Mouse (Mus musculus) fibroblast of lung, adult 2 months (primary cell): ENCODE results near the gene Farp1.

ENCODE experiments used
- DNase-seq: peaks from one replicate; pipeline ENCODE4 v3.0.0-alpha.2; 2011; ENCODE audit warnings: low read depth

Farp1 gene

DNA sequence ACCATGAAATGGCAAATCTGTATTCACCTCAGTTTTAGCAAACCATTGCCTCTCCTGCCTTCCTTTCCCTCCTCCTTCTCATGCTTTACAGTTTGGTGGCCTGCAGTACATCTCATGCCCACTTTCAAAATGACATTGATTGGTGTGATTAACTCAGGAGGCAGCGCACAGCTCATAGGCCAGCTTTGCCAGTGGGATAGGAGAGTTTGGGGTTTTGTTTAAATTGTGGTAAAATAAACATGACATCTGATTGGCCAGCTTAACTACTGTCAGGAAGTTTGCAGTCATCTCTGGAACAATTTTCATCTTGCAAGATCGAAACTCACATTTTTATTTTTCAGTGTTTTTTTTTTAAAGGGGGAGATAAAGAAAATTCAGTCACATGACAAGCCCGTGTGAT lies 112.0 kb downstream of the Farp1 start:
- DNase-seq: no peak

DNA sequence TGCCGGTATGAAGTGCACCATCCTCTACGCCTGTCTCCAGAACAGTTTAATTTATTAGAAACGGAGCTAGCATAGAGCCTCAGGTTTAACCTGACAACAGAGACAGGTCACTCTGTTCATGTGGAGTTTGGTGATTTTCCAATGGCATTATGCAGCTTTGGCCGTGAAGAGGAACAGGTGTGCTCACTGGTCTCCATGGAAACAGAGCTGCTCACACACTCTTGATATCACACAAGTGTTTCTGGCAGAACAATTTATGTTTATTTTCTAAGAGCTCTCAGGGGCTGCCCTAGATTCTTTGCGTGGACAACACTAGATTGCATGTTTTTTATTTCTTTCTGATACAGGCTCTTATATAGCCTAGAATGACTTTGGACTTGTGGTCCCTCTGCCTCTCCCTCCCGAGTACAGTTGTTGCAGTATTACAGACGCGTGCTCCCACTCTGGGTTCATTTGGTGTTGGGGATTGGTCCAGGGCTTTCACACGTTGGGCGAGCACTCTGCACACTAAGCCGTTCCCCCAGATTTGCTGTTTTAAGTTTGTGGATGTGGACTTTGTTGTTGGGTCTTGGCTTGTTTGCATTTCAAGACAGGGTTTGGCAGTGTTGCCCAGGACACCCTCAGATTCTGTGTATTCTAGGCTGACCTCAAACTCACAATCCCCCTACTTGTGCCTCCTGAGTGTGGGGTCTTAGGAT lies 113.2 kb downstream of the Farp1 start:
- no peak for DNase-seq

DNA sequence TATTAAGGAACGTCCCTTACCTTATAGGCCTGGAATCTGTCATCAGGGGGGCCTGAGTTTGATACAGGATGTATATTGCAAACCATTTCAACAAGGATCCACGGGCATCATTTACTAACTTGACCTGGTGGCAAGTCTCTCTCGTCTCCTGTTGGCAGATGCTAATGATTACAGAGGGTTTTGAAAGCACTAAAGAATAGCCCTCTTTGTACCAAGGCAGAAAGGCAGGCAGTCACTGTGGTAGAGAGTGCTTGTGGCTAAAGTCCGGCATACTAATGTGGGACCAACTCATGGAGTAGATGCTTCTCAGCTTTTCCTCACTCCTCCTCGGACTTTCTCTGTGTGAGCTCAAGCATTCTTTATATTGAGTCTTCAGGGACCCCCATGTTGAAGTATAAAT lies 115.0 kb downstream of the Farp1 start:
- DNase-seq: no peak

DNA sequence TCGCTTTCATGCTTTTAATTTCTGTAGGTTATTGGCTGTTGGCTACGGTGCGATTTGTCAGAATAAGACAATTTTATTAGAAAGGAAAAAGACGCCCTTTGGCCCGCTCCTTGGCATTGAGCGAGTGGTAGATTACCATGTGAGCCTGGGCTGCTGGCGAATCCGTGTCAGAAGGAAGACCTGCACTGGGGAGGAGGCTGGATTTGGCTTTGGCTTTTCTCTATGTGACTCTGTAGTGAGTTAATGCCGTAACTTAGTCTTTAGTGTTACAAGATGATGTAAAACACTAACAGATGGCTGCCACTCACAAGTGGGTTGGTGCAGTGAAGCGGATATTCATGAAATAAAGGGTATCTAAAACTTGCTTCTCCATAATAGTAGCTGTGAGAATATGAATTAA lies 116.8 kb downstream of the Farp1 start:
- DNase-seq: no peak

DNA sequence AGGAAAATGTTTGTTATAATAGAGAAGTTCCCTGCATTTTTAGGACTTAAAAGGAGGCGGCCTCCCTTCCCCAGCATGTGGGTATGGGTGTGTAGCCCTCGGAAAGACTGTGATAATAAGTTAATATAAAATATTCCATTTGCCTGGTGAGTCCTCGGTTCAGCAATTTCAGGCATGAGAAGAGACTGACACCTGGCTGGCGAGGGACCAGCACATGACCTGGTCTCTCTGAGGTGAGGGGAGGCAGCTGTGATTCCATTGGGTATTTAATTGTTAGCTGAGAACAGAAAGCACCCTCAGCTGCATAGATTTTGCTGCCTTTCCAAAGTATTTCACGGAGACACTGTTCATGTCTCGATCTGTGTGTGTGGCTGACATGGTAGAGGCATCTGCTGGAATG lies 117.8 kb downstream of the Farp1 start:
- DNase-seq: no peak

DNA sequence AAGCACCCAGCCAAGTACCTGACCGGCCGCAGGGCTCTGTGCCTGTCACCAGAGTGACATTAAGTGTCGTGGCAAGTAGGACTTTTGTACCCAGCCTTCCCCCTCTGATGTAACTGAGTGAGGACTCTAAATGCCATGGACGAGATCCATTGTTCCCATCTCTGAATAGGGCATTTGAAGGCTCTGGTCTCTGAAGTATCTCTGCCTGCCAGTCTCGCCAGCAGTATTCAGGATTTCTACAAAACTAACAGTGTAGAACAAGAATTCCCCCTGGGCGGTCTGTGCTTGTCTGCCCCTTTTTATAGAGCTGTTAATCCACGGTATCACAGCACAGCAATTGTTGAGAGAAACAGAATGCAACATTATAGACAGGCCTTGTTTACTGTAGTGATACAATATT lies 118.3 kb downstream of the Farp1 start:
- DNase-seq: no peak

DNA sequence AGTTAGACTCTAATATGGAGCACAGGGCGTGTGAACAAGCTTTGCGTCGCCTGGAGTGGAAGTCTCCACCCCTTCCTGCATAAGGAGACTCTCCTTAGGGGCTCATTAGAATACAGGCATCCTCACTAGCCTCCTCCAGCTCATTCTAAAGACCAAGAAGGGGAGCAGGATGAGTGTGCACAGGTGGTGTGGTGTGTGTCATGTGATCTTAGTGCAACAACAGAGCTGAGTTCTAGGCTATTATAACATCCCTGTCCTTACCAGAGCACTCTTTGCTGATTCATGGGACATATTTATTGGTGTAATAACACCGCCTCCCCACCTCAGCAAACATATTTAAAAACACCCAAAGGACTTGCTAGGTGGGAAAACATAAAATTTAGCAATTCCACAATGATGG lies 120.2 kb downstream of the Farp1 start:
- DNase-seq: no peak

DNA sequence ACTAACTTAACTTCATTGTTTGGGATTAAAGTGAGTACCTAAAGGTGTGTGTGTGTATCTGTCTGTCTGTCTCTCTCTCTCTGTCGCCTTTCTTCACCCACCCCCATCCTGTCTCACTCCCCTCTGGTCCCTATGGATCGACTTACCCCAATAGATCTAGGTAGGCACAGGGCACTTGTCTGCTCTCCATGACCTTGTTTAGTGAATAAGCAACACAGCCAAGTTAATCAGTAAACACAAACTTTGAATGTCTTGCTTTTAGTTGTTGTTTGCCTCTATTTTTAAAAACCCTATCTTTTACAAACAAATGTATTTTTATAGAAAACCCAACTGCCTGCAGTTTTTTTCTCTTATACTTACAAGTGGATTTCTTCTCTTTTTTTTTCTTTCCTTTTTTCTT lies 123.6 kb downstream of the Farp1 start:
- DNase-seq: no peak

DNA sequence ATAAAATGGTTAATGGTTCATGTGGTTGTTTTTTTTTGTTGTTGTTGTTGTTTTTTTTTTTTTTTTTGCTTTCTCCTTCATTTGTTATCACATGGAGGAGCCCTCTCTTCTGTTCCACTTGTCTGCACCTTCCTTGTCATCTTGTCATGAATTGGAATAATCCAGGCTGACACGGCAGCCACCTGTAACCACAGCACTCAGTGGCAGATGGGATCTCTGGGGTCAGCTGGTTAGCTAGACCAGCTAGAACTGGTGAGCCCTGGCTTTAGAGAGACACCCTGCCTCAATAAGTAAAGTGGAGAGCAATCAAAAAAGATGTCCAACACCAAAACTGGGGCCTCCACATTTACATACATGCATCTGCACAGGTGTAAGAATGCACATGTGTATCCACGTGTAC lies 127.8 kb downstream of the Farp1 start:
- no peak for DNase-seq

DNA sequence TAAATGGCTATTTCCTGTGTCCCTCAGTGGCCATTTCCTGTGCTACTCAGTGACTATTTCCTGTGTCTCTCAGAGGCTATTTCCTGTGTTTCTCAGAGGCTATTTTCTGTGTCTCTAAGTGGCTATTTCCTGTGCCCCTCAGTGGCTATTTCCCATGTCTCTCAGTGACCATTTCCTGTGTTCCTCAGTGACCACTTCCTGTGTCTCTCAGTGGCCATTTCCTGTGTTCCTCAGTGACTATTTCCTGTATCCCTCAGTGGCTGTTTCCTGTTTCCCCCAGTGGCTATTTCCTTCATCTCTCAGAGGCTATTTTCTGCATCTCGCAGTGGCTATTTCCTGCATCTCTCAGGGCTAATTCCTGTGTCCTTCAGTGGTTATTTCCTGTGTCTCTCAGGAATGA lies 129.9 kb downstream of the Farp1 start:
- DNase-seq: no peak

DNA sequence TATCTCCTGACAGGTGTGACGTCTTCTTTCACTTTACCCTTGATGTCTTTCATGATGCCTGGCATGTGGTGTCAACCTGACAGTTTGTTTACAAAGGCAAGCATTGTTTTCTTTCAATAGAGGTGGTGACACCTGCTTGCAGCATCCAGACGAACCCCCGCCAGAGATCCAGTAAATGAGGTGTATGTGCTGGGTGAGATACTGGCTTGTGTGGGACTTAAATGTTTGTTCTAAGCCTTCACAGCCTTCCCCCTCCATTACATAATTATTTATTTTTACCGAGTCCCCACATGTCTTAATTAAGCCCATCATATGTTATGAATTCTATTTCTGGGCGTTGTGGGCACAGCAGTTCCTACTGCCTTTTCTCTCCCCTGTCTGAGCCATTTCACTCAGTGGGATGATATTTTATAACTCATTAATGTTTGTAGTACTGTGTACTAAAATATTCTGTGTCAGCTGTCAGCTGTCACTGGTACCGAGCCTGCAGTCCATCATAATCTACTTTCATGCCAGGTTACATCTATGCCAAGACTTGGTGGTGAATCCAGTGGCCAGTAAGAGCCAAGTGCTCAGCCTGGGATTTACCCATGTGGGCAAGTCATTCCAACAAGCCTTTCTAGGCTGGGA lies 130.5 kb downstream of the Farp1 start:
- peak; percentile 38 for DNase-seq

DNA sequence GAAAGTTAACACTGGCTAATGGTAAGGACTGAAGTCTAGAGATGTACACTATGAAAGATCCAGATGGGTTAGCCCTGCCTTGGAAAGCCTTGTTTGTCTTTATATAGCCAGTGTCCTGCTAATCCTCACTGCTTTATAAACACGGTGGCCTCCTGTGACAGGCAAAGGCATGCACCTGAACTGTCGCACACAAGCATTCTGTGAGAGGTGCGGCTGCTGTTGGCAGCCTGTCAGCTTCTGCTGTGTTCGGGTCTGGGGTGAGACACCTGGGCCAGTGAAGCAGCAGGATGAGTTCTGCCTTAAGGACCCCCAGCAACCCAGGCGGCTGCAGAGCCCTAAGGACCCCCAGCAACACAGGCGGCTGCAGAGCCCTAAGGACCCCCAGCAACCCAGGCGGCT lies 131.0 kb downstream of the Farp1 start:
- no peak for DNase-seq

DNA sequence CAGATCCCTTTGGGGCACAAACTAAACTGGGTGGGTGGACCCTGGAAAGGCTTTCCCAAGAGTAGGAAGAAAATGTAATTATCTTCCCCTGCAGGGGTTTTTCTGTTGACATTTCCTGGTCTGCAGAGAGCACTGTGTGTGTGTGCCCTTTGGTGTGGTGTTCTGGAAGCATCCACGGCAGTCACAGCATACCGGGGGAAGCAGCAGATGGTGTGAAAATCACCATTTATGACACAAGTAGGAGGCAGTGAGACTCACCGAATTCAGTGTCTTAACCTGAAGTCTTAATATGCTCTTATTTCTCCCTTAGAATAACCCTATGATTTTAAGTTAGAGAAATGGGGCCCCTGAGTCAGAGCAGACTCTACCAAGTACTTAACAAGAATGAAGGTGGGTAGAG lies 133.7 kb downstream of the Farp1 start:
- DNase-seq: no peak

DNA sequence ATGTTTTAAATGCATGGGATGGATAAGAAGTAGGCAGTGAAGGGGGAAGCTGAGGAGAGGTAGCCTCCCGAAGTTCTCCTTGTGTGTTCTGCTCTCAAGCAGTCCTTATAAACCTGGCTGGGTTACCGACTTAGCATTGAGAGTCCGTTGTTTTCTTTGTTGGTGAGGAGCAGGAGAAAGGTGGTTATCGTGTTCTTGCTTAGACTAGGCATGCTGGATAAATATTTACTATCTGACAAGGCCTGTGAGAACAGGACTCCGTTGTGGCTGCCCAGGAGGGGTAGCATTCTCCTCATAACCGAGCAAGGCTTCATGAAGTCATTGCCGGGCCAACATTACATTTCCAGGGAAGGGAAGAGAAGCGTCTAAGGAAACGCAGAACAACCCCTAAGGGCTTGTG lies 135.3 kb downstream of the Farp1 start:
- DNase-seq: no peak

DNA sequence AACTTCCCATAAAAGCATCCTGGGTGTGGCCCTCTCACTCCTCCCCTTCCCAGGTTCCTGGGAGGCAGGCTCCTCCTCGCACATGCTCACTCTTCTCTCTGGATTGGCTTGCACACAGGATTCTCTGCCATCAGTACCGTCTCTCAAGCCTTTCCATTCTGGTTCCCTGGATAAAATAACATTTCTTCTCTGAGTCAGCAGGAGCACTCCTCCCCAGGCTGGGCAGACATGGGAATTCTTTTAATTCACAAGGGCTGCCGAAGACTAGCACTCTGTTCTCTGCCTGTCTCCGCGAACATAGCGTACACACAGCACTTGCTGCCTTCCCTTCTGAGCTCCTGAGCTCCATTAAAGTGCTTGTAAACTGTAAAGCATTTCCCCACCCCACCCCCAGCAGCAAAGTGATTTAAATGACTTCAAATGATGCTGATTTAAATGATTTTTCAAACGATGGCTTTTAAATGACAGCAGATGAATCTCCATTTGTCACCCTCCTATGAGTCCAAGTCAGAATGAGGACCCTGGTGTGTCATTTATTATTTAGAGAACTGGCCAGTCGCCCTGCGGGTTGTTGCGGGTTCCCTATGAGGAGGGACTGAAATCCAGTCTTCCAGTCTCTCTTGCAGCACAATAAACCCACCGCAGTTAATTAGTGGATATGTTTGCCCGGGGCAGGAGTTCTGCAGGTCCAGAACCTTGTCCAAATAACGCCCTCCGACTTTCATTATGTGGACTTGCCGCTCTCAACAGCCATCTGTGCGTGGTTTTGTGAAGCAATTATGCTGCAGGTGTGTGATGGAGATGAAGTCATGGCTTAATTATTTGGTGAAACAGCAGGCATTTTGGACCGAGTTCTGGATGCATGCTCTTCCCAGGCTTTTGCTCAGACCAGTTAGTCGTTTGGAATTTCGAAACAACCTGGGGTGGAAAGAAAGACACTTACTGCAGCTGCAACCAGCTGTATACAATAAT lies 137.4 kb downstream of the Farp1 start:
- DNase-seq: peak; percentile 84

DNA sequence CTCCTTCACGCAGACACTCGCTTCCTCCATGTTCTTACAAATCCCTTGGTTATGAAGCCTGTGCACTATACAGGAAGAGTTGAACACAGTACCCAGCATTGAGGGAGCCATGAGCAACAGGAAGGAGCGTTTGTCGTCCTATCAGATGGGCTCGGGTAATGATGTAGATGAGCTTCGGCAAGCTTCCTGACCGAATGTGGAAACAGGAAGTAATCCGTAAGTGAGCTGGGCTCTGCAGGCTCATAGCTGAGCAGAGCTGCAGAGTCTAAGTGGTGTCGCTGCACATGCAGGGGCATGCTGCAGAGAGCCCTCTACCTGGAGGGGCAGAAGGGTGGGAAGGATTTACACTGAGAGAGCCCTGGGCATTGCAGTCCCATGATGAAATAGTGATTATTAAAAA lies 140.4 kb downstream of the Farp1 start:
- DNase-seq: no peak

DNA sequence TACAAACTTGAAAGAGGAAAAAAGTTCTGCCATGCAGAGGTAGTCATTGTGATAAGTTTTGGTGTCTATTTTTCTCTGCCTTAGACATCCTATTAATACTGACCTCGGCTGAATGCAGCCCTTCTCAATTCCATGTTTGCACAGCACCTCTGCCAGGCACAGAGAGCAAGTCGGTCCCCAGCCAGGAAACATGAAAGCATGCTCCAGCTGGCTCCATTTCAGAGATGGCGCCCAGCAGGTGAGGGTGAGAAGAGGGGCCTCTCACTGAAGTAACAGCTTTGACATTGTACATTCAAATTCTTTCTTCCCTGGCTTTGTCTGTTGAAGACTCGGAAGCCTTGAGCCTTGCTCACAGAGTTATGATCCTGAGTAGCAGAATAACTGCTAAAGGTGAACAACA lies 140.9 kb downstream of the Farp1 start:
- DNase-seq: no peak

DNA sequence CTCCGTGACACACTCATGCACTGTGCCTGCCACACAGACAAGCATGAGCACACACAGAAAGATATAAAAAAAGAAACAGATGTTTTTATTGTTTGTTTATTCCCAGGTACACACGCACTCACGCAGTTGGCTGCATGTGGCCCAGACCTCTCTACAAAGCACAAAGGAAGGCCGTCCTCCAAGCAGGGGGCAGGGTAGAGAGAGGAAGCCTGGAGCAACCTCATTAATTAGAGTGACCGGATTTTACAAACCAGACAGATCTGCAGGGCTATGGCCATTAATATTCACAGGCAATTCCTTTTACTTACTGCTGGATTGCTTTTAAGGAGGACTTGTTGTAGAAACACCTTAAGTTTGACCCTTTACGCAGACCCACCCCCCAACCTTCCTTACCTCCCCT lies 142.9 kb downstream of the Farp1 start:
- no peak for DNase-seq

DNA sequence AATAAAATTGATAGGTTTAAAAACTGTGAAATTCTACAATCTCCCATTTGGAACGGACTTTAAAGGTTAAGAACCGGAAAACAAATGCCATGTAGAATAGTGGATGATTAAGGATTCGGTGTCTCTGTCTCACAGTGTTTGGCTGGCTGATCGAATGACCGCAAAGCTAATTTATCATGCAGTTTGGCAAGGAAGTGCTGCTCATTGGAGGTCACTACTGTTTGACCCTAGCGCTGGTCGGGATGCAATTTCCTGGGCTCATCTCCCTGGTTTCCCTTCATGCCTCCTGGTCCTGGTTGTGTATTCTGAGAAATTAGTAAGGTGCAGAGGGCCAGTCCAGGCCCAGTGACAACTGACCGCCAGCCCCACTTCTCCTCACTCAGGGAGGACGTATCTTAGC lies 145.6 kb downstream of the Farp1 start:
- DNase-seq: no peak

DNA sequence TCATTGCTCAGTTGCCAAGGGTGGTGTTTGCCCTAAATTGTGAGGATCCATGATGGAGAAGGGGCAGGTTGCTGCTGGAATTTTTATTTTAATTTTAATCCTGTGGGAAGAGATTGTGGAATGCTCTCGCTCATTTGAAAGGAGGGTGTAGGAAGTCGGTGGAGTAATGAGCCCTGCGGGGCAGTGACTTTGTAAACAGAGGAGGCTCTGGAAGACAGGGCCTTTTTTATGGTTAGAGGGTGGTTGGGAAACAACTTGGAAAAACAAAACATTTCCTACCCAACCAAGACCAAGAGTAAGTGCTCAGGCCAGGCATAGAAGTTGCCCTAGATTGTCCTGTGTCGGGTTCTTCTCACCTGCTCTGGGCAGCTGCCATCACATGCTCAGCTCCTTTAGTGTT lies 146.8 kb downstream of the Farp1 start:
- no peak for DNase-seq

DNA sequence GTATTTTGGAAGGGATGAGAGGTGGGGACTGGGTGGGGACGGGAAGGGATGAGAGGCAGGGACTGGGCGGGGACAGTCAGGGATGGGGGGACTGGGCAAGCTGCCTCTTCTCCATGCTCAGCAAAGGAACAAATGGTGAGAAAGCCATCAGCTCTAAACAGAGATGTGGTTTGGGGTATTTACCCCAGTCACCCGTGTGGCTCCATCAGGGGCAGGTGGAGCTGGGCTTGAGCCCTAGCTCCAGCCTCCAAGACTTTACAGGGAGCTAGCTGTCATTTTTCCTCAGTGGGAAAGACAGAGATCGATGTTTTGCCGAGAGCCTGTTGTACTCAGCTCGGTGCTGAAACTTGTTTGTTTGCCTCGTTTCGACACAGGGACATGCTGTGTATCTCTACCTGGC lies 148.0 kb downstream of the Farp1 start:
- DNase-seq: no peak

DNA sequence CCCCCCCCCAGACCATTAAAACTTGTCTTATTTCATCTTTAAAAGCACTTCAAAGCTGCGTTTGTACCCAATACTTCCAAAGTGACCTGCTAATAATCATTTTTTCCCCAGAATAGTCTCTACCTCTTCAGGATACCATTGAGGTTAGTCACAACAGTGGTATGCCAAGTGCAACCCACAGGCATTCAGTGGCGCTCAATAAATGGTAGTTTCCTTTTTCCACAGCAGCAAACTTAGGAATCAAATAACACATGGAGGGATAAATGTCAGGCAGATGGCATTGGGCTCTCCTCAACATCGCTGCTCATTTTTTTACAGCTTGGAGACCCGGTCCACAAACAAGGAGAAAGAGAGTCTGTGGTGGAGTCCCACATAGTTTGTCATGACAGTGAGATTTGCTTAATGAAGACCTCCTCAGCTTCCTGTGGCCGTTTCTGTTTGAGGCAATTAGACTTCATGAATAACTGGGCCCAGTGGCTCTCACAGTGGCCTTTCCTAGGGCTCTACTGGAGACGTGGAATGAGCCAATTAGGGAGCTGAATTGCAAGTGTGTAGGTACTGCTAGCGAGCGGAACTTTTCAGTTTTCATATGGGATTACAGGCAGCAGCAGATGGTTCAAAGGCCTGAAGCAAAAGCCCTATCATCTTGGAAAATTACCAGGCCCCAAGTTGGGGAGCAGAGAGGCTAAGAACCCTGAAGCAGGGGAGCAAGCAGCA lies 148.6 kb downstream of the Farp1 start:
- DNase-seq: no peak
